ENCODE assay signal across 10 mouse cellular contexts in genomic region chr11:33872716-33873048, GRCm38 (mm10).
A peak's percentile ranks its signal among the peaks of the same experiment; 100 is the strongest.
DNase-seq lines count a peak whose midpoint lies in the region; ATAC-seq and TF ChIP-seq lines count a peak whose summit lies in the region.
"Had no signal": no experiment of that assay in that cellular context is flagged by ENCODE, and none has a peak within 500 bp of the region (broad histone marks: within the 10 kb centered on the region; RNA-seq: fewer than 3 reads in every experiment).

No protein-coding gene starts in this region.

- 68% methylated on average over 2 of the region's 2 CpGs for WGBS in heart, adult 2 months
- 60% methylated on average over 2 of the region's 2 CpGs for WGBS in kidney, embryonic 16.5 days
- WGBS in embryonic facial prominence, embryonic 10.5 days, result 72% methylated on average over 2 of the region's 2 CpGs
- 61% methylated on average over 2 of the region's 2 CpGs for WGBS in liver, embryonic 13.5 days (ENCODE audit: insufficient replicate concordance)

- H3K9ac ChIP-seq in heart, adult 2 months (ENCODE audit: low read depth, low read length), result no peak overlapping the region
- no peak overlapping the region for H3K9ac ChIP-seq in kidney, embryonic 16.5 days (replicated peaks; ENCODE audit: low read length)
- H3K9ac ChIP-seq in liver, embryonic 13.5 days, result no peak overlapping the region

- TF ChIP-seq EP300 in heart, adult 2 months (IDR thresholded peaks at IDR 0.05; ENCODE audit: insufficient read depth, low read depth, low read length), result no peak

- H3K79me2 ChIP-seq in heart, adult 2 months (replicated peaks; ENCODE audit: control insufficient read depth, insufficient read depth, low read length), result no peaks in the 10 kb centered on the region

- no peak overlapping the region for H3K4me2 ChIP-seq in kidney, embryonic 16.5 days (replicated peaks; ENCODE audit: low read depth, low read length)
- no peak overlapping the region for H3K4me2 ChIP-seq in liver, embryonic 13.5 days

- no peak for TF ChIP-seq CTCF in heart, adult 2 months (IDR thresholded peaks at IDR 0.05)

- peak; percentile 83 for DNase-seq in heart, adult 11 months
- no peak for DNase-seq in heart, adult 2 months
- no peak for DNase-seq in kidney, postnatal 25 days
- no peak for DNase-seq in embryonic facial prominence, embryonic 10.5 days (ENCODE audit: low spot score)
- DNase-seq in liver, embryonic 13.5 days, result no peak
- DNase-seq in thymus, postnatal 4 days, result no peak

- H3K4me3 ChIP-seq in heart, adult 2 months, result no peak overlapping the region
- H3K4me3 ChIP-seq in kidney, embryonic 16.5 days (ENCODE audit: low read length), result no peak overlapping the region
- no peak overlapping the region for H3K4me3 ChIP-seq in embryonic facial prominence, embryonic 10.5 days
- no peak overlapping the region for H3K4me3 ChIP-seq in liver, embryonic 13.5 days (replicated peaks)
- H3K4me3 ChIP-seq: left cerebral cortex, adult 2 months had no signal

- H3K27ac ChIP-seq in heart, adult 2 months, result no peak overlapping the region
- H3K27ac ChIP-seq in kidney, embryonic 16.5 days (ENCODE audit: low read length), result 0 out of 2 replicates have a peak overlapping the region, but pooled peaks have one; percentile 40
- peak overlapping the region; percentile 24; the same call in 1 of the 2 replicates for H3K27ac ChIP-seq in embryonic facial prominence, embryonic 10.5 days (replicated peaks)
- no peak overlapping the region for H3K27ac ChIP-seq in liver, embryonic 13.5 days
- H3K27ac ChIP-seq: left cerebral cortex, adult 2 months; macrophage had no signal

- H3K36me3 ChIP-seq in heart, adult 2 months (ENCODE audit: control insufficient read depth, insufficient read depth, low read length), result no peaks in the 10 kb centered on the region
- no peaks in the 10 kb centered on the region for H3K36me3 ChIP-seq in kidney, embryonic 16.5 days (ENCODE audit: insufficient read depth, low read length)
- no peaks in the 10 kb centered on the region for H3K36me3 ChIP-seq in embryonic facial prominence, embryonic 10.5 days (replicated peaks)
- H3K36me3 ChIP-seq in liver, embryonic 13.5 days, result no peaks in the 10 kb centered on the region

- TF ChIP-seq POLR2A in heart, adult 2 months (IDR thresholded peaks at IDR 0.05; ENCODE audit: insufficient read depth, low read depth, low read length), result no peak

- H3K9me3 ChIP-seq in kidney, embryonic 16.5 days (ENCODE audit: low read length), result peaks cover 10% of the 10 kb centered on the region; the same call in 1 of the 2 replicates
- 0 out of 2 replicates have a peak, but pooled peaks cover 4% of the 10 kb centered on the region for H3K9me3 ChIP-seq in embryonic facial prominence, embryonic 10.5 days
- H3K9me3 ChIP-seq in liver, embryonic 13.5 days (replicated peaks), result no peaks in the 10 kb centered on the region

- intact Hi-C loops in heart, adult 2 months (cut with DNase I), result no loop called here

- no peak for ATAC-seq in kidney, embryonic 16.5 days (ENCODE audit: low FRiP score, low TSS enrichment)
- 0 out of 2 replicates have a peak, but pooled peaks have one; percentile 39 for ATAC-seq in liver, embryonic 13.5 days (ENCODE audit: low read depth)
- ATAC-seq in erythroblast, adult 5-6 weeks (replicated peaks; ENCODE audit: low FRiP score, poor library complexity, severe bottlenecking), result no peak

- peaks cover 2% of the 10 kb centered on the region for H3K4me1 ChIP-seq in heart, adult 2 months (ENCODE audit: control insufficient read depth, insufficient read depth, low read length)
- peaks cover 16% of the 10 kb centered on the region for H3K4me1 ChIP-seq in kidney, embryonic 16.5 days (ENCODE audit: insufficient read depth, low read length)
- peaks cover 19% of the 10 kb centered on the region for H3K4me1 ChIP-seq in embryonic facial prominence, embryonic 10.5 days
- peaks cover 26% of the 10 kb centered on the region for H3K4me1 ChIP-seq in liver, embryonic 13.5 days (replicated peaks)

- H3K27me3 ChIP-seq in heart, adult 2 months (ENCODE audit: control insufficient read depth, insufficient read depth, low read length), result no peaks in the 10 kb centered on the region
- H3K27me3 ChIP-seq in kidney, embryonic 16.5 days (ENCODE audit: insufficient read depth, low read length), result no peaks in the 10 kb centered on the region
- no peaks in the 10 kb centered on the region for H3K27me3 ChIP-seq in embryonic facial prominence, embryonic 10.5 days (replicated peaks; ENCODE audit: low read depth, poor library complexity, severe bottlenecking)
- H3K27me3 ChIP-seq in liver, embryonic 13.5 days, result 0 out of 2 replicates have a peak, but pooled peaks cover 7% of the 10 kb centered on the region

Comparison
In these comparisons a context has a peak if more than half of its experiments do, and no peak if none do; other contexts are left out.
1. H3K27ac ChIP-seq: peak in kidney, embryonic 16.5 days (single experiment) and embryonic facial prominence, embryonic 10.5 days (single experiment); none in heart, adult 2 months (single experiment) and liver, embryonic 13.5 days (single experiment).